Mouse (Mus musculus) spleen, embryonic (tissue): ENCODE results near the gene Lmx1a.

ENCODE experiments used
- CTCF ChIA-PET: fragments of 350-600 bp; sonication (Branson Sonifier 250); formaldehyde crosslinking; loops from one replicate; lab custom pipeline; 2022; lab: Charles Lee

Gene Lmx1a

DNA sequence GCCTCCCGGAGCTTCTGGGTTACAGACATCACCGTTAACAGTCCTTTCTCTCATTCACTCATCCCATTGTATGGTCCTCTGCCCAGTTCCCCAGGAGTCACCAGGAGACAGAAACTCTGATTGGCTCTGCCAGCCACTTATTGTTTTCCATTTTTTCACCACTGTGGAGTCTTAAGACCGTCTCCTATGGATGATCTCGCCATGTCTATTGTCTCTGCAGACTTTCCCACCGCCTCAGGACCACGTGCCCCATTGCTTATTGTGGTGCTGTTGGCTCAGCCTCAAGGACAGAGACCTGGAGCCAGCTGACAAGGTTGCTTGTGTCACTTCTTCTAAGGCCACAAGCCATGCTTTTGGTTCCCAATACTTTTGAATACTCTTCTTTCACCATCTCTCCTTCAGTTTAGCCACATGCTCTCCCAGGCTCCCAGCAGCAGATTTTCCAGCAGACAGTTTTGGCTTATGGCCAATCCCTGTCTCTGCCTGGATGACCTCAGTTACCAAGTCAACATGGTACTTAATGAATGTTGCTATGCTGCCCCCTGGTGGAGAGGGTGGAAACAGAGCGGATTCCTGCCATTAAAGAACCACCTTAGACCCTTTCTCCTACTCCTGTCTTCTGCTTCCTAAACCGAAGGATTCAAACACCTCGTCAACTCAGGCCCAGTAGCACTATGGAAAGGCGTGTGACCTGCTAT lies 92.9 kb downstream of the Lmx1a start:
- CTCF ChIA-PET, result no interaction called here

- CTCF ChIA-PET, result no interaction called here
Observed at GRCm38 (mm10) chr1:167784067-167784466, 95.0 kb downstream of the Lmx1a start.

DNA sequence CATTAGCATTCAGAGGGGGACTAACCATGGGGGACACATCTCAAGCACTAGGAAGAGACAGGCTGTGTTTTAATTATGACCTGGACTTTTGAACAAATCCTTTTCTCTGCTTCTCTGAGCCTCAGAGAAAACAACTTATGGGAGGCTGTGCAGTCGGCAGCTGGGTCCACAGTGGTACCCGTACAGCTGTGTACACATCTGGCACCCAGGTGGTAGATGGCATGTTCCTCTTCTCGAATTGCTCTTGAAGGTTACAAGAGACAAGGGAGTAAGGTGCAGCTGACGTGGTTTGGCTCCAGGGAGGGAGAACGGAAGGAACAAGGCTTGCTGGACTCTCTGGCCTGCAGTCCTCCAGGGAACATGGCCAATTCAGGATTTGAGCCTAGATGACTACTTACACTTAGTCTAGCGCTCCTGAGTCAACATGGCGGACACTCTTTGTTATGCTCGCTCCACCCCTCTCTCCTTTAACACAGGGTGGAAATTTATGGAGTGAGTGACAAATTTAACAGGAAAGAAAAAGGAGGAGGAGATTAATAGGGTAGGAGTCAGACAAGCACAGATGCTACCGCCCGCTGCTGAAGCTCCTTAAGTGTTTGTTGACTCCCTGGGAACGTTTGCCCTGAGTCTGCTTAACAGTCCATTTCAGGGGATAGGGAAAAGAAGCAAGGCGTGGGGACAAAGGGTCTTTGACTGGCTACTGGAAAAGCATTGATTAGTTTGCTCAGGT lies 99.8 kb downstream of the Lmx1a start:
- CTCF ChIA-PET, result no interaction called here

DNA sequence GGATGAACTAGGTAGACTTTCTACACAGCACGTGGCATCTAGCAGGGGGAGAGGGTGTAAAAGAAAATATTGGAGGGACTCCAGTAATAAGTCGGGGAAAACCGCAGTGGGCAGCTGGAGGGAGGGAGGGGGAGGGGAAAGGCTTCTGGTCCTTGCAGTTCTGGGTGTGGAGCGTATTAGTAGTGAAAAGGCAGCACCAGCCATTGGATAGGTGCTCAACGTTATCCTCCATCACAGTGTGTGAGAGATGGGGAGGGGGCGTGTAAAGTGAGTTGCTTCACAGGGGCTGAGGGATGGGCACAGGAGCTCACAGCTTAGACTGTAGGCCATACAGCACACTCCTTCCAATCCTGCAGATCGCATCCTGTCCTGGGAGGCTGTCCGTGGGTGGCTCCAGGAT lies 100.4 kb downstream of the Lmx1a start:
- CTCF ChIA-PET, result no interaction called here

- CTCF ChIA-PET, result no interaction called here
Observed at GRCm38 (mm10) chr1:167790688-167791087, 101.7 kb downstream of the Lmx1a start.

DNA sequence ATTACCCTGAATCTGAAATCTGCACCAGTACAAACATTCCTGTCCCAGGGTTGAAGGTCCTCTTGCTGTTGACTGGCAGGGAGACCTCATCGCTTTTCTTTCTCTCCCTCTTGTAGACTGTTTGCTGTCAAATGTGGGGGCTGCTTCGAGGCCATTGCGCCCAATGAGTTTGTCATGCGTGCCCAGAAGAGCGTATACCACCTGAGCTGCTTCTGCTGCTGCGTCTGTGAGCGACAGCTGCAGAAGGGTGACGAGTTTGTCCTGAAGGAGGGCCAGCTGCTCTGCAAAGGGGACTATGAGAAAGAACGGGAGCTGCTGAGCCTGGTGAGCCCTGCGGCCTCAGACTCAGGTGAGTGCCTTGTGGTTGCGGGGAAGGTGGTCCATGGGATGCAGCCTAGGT lies 102.2 kb downstream of the Lmx1a start:
- CTCF ChIA-PET, result no interaction called here

- CTCF ChIA-PET, result no interaction called here
Observed at GRCm38 (mm10) chr1:167801923-167802322, 112.9 kb downstream of the Lmx1a start.

DNA sequence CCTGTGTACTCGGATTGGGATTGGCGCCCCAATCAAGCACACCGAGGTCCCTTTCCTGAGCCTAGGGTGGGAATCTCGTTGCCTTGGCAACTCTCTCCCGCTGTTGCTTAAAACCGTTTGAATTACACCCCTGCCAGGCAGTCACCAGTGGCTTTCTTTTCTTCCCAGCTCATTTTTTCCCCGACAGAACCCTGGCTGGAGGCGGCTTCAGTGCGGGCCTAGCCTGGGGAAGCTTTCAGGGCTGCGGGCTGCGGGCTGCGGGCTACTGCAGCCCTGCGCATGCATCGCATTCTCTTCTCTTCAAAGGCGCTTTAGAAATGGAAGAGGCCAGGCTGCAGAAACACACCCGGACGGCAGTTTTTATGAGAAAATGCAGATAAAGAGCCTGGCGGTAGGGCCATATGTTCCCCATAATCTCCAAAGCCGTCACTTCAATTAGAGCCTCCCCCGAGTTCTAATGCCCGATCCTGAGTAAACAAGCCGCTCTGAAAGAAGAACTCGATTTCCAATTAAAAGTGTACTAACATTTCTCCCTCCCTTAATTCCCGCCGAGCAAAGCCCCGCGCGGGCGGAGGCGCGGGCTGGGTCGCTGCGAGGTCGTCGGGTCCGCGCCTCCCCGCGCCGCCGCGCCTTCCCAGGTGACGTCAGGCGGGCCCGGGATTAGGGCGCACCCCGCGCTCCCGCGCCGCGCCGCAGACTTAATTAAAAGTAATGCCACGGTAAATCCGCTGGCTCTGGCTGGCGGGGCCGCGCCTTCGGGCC lies 113.7 kb downstream of the Lmx1a start:
- CTCF ChIA-PET, result no interaction called here

DNA sequence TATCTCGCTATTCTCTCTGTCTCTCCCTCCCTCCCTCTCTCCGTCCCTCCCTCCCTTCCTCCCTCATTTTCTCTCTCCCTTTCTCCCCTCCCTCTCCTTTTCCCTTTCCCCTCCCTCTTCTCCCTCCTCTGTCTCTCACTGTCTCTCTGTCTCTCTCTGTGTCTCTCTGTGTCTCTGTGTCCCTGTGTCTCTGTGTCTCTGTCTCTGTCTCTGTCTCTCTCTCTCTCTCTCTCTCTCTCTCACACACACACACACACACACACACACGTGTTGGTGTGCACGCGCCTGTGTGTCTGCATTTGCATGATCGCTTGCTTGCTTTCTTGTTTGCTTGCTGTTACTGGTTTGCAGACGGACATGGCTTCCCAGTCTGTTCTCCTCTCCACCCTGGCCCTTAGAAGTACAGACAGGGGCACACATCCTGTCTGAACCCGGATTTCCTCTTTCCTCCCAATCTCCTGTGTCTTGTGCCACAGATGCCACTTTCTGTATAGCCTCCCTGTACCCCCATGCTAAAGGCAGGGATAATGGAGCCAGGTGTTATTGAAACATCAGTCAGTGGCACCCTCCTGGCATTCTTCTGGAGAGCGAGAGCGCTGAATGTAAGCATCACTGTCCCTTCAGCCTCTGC lies 114.4 kb downstream of the Lmx1a start:
- CTCF ChIA-PET, result no interaction called here

DNA sequence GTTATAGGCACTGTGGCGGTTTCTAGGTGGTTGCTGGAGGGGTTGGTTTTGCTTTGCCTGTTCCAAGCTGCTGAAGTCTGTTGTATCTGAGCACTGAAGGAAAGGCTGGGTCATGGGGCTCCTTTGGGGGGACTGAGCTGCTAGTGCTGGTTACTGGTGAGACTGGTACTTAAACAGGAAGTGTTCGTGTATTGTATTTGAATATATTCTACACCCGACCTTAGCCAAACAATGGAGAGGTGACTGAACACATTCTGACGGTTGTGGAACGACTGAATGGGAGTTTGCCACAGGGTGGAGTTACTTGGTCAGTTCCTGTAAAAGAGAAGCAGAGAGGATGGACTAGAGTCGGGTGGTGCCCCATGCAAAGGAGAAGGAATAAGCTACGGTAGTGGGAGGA lies 115.8 kb downstream of the Lmx1a start:
- CTCF ChIA-PET, result interaction anchor here (0.6 kb wide), 1 partner anchor 102 kb away, joined by 7 read pairs; no protein-coding TSS in a partner anchor

GRCm38 (mm10) chr1:167811141-167811540 lies 122.1 kb downstream of the Lmx1a start:
- CTCF ChIA-PET, result no interaction called here

GRCm38 (mm10) chr1:167815166-167815565 lies 126.1 kb downstream of the Lmx1a start:
- CTCF ChIA-PET, result no interaction called here

DNA sequence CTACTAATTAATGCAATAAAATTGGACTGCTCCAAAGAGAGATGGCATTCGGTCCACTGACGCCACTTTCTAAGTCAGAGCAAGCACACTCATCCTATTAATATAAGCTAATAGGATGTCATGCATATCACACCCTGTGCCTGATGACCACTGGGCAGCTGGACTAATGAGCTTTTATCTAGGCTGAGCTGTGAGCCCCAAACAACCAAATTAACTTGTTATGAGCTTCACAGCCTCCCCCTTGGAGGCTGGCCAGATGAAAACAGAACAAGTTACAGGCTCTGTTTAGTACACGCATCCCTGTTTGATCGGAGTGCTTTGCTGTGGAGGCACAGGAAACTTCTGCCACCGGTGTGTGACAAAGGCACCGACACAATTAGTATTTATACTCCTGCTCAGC lies 128.0 kb downstream of the Lmx1a start:
- CTCF ChIA-PET, result no interaction called here

GRCm38 (mm10) chr1:167817616-167818015 lies 128.6 kb downstream of the Lmx1a start:
- CTCF ChIA-PET, result no interaction called here

DNA sequence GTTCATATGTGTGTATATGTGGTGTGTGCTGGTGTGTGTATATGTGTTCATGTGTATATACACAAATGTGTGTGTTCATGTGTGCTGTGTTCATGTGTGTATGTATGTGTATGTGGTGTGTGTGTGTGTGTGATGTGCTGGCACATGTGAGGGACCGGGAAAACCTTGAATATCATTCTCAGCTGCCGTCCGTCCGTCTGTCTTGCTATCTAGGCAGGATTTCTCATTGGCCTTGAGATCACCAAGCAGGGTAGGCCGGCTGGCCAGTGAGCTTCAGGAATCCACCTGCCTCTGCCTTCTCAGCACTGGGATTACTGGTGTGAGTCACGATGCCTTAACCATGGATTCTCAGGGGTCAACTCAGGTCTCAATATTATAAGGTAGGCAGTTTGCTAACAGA lies 131.0 kb downstream of the Lmx1a start:
- CTCF ChIA-PET, result no interaction called here

DNA sequence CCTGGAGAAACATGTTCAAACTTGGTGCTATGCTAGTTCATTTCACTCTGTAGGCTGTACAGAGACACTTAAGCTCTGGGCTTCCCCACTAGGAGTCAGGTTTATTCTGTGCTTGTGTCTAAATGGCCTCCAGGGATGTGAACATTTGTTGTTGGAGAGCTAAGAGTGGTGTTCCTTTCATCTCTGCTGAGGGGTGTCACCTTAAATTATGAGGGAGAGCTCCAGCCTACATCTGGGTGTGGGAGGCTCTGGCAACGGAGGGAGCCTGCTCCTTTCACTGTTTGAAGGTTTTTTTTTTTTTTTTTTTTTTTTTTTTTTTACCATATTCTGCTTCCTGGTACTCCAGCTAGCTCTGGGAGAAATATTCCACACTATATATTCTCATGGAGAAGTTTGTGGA lies 132.1 kb downstream of the Lmx1a start:
- CTCF ChIA-PET, result no interaction called here

DNA sequence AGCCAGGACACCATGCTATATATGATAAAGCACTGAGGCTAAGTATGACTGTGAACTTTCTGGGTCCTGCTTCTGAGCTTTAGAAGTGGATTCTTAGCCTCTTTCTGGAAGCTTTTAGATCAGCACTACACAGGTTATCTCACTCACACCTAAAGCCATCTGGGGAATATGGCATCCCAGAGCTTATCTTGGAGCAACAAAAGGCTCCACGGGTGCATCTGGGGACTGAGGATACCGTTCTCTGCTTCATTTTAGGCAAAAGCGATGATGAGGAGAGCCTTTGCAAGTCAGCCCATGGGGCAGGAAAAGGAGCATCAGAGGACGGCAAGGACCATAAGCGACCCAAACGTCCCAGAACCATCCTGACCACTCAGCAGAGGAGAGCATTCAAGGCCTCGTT lies 141.3 kb downstream of the Lmx1a start:
- CTCF ChIA-PET, result no interaction called here

DNA sequence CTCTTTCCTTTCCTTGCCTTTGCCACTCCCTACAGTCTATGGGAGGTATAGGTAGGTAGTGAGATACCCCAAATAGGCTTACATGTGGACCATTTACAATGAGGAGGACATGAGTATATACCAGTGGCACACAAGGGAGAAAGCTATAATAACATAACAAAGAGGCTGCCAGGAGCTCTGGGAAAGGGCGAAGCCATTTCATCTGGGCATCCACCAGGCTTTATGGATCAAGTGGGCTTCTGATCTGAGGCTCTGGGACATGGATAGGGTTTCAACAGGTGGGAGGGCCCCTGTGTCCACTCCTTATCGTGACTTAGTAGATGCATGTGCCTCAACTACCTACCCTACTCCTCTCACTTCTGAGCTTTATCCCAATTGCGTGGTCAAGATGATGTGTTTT lies 142.6 kb downstream of the Lmx1a start:
- CTCF ChIA-PET, result no interaction called here

DNA sequence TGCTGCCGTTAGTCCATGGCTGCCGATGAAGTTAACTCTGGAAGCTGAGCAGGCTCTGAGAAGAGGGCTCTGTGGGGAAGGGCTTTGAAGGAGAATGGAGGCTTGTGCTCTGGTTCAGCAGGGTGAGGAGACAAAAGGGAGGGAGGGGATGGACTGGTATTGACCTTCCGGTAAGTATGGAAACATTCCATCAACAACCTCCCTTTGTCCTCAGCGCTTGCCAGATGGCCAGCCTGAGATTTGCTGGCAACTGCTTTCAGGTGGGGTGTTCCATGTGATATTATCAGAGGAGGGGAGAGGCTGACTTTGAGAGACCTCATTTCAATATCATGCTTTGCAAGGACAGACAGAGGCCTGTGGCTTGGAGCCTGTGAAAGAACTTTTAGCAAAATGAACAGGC lies 165.8 kb downstream of the Lmx1a start:
- CTCF ChIA-PET, result no interaction called here

DNA sequence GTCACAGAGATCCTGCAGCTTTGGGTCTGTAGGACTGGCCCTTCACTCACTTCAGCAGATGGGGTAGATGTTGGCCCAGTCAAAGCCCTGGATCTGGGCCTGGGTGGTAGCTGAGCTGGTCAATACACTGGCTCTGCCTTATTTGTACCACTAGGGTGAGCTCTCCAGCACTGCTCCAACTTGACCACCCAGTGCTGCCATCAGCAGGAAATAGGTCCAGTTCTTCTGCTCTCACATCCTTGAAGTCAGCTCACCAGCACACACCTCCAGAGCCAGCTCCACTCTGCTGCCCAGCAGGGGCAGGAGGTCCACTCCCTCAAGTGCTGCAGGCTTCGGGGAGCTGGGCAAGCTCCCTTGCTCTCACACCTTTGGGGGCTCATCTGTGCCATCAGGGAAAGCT lies 183.0 kb downstream of the Lmx1a start:
- CTCF ChIA-PET, result no interaction called here

- CTCF ChIA-PET, result no interaction called here
Observed at GRCm38 (mm10) chr1:167874099-167874498, 185.1 kb downstream of the Lmx1a start.

GRCm38 (mm10) chr1:167877931-167878330 lies 188.9 kb downstream of the Lmx1a start:
- CTCF ChIA-PET, result no interaction called here
